Mouse (Mus musculus) retina, postnatal 1 day (tissue): ENCODE results near the gene Atp5l.

Experiments used
- DNase-seq: peaks from one replicate; pipeline ENCODE4 v3.0.0-alpha.2; 2012

Gene Atp5l

DNA sequence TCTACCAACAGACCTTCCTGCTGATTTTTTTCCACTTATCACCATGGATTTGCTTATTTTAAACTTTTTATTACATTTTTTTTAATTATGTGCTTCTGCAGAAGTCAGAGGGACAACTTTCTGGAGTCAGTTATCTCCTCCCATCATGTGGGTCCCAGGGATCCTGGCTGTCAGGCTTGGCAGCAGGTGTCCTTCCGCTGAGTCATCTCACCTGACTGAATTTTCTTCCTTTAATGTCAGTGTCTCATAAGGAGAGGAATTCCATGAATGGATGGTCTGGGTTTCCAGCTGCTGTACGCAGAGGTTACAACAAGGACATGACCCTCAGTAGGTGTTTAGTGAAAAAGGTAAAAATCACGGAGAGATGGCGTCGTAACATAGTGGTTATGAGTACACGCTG, 29.3 kb downstream of the Atp5l start:
- no peak for DNase-seq

DNA sequence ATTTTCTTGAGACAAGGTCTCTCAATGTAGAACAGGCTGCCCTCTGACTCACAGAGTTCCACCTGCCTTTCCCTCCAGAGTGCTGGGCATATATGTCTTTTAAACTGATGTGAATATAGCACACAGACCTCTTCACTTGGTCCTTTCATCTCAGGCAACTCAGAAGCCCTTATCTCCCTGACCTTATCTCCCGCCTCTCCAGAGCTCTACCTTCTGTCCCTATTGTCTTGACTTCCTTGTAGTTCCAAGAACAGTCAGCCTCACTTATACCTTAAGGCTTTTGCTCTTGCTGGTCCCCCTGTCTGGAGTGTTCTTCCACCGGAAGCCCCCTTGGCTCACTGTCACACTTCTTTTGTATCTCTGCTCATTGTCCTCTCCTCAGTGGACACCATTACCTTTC, 30.4 kb downstream of the Atp5l start:
- no peak for DNase-seq

DNA sequence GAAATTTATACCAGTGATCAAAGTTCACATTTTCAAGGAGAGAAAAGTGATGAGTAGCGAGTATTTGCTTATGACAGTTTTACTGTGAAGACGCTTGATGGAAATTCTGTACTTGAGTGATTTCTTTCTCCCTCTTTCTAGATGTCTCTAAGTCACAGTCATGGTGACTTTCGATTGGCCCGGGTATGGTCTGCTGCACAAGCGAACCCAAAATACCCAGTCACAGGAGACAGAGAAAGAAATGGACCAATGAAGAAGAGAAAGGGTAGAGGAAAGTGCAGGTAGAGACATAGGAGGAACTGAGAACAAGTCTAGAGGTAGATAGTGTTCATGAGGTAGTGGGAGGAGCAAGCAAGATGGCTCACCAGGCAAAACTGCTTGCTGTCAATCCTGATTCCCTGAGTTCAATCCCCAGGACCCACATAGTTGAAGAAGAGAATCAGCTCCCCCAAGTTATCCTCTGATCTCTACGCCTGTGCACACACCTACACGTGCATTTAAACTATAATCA, 32.4 kb downstream of the Atp5l start:
- no peak for DNase-seq

DNA sequence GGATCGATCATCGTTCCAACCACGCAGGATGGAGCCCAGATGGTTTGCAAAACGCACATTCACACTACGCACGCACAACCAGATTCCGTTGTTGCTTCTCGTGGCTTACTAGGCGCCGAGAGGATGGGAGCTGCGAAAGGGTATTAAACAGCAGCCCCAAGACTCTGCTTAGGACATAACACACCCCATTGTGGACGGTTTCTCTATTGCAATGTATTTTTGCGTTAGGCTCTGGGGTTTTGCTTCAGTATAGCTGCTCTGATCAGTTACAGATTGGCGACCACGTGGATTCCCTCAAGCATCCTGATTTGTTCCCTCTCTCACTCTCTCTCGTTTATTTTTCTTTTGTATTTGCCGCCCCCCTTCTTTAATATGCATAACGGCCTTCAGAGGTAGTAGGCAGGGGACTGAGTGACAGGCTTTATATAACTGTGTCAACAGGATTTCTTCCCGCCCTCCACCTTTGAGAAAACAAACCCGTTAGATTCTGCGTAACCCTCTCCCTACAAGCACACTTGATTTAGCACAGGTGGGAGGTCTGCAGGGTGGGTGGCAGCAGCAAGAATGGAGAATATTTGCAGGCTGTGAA, 37.5 kb downstream of the Atp5l start:
- DNase-seq, result peak; percentile 59

DNA sequence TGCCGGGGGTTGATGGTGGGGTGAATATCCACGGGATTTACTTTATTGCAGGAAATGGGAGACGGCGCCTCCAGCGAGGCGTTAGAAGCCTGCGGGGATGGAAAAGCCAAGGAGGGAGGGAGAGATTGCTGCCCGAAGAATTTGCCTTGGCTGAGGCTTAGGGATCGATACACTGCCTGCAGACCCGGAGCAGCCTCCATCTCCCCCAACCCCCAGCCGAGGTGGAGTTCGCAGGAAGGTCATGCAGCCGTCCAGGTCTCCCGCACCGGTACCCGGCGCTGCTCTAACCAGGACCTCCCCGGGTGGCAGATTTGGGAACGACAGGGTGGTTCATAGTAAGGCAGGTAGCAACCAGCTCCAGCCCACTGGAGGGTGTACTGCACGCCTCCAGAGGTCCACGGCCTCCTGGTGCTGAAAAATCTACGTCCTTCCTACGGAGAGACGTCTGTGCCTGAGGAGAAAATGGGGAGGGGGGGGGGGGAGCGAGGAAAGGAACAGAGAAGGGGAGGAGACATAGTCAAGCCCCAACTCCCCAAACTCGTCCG, 38.0 kb downstream of the Atp5l start:
- DNase-seq, result peak; percentile 74

DNA sequence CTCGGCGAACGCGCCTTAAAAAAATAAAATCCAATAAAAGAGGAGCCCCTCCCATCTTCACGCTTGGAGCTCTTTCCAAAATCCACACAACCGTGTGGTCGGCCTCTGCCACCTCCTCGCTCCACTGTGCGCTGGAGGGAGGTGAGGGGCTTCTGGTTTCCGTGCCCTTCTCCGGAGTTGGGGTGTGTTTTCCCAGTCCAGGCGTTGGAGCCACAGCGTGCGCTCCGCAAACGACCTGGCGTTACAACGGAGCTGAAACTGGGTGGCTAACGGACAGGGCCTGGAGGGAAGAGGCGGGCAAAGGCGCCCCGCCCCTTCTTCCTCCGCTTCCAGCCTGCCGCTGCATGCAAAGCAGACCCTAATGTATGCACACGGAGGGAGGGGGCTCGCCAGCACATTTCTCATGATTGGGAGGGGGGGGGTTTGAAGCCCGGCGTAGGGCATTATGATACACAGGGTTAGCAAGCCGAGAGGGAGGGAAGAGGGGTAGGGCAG, 38.6 kb downstream of the Atp5l start:
- DNase-seq, result peak; percentile 91

DNA sequence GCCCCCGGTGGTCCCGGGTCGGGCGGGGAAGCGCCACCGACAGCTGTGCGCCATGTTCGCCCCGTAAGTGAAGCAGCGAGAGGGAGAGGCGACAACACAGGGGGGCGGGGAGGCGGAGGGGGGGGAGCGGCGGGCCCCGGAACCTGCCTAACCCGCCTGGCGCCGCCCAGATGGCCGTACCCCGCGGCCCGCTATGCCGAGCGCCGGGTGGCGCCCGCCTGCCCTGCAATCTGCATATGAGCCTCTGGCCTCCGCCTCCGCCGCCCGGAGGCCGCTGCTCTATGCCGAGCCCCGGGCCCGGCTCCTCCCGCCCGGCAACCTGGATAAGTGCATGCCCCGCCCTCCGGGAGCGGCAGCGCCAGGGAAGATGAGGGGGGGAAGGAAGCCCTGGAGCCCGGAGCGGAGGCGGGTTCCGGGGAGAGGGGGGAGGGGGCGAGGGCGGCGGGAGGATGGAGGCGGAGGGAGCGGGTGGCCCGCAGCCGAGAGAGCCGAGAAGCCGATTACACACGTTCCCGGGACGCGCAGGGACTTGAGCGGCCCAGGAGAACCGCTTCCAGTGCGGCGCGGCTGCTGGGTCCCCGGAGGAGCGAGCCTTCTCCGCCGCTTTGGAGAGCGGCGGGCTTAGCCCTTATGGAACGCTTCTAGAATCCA, 39.2 kb downstream of the Atp5l start, which contains the start of gene Kmt2a:
Kmt2a (minus strand) TSS at position 76 of the 651 bp plus-strand sequence.
- peak; percentile 99 for DNase-seq

DNA sequence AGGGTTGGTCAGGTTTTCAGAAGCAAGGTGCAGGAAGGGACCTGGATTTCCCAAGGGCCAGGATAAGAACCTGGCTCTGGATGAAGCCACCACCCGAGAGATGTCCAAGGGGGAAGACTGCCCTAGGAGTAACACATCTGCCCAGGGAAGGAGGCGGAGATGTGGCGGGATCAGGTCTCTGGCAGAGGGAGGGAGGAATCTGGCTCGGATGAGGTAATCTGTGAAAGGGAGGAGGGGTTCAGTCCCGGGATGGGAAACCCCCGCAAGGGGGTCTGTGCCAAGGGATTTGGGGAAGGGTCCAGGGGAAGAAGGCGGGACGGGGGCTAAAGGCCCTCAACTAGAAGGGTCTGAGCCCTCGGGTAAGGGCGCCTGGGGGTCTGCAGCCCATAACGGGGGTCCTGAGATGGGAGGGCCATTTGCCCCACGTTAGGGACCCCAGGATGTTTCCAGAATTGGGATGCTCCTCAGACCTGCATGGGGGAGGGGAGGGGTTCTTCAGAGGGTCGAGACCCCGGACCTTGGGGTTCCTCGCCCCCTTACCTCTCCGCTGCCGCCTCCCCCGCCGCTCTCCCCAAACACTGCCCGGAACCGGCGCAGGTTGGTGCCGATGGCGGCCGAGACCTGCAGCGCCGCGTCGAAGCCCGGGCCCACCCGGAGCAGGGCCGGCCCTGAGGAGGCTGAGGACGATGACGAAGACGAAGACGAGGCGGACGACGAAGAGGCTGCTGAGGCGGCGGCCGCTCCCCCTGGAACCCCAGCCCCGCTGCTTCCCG, 40.0 kb downstream of the Atp5l start:
- peak; percentile 51 for DNase-seq

DNA sequence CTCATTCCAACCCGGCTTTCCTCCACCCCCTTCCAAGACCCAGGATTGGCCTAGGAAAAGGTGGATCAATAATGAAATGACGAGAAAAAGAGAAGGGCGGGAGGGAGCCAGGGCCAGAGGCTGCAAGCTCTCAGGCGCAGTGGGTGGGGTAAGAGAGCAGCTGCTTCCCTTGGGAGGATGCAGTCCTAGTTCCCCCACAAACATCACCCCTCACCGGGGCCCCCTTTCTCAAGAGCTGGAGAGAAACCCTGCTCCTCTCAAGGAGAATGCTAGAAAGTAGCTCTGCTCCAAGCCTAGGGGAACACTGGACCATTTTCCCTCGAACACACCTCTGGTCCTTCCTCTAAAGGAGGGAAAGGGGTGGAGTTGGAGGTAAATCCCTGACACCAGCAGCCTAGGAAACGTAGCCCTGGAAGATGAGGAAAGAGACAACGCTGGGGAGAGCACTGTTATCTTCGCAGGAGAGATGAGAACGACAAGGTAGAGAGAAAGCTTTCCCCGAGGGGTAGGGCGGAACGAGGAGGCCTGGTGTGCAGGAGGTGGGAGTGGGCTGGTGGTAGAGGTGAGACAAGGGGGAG, 40.8 kb downstream of the Atp5l start:
- DNase-seq, result peak; percentile 49

DNA sequence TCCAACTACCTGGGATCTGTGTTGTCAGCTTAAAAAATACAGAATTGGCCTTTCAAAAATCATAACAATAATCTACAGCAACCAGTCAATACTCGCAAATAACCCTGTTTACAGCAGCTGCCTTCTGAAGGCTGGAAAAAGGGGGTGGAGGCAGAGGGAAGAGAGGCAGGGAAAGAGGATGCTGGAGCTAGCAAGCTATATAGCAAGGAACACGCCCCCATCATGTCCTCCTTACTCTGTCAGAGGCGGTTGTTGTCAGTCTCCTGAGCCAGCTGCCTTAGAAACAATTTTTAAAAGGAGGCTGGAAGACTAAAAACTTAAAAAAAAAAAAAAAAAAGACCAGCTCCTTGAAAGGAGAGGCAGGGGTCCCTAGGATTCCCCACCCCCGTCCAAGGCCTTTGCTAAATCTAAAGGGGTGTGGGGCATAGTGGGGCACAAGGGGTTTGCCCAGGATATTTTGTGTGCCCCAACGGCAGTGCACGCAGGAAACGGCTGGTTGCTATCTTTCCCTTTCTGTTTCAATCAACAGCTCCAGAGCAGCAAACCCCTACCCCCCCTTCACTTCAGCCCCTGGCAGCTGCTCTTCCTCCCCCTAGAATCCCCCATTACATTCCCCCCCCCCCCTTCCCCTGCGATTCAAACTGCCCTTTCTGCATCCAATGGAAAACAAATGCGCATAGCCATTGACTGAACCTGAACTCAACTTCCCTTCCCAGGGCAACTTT, 41.6 kb downstream of the Atp5l start:
- peak; percentile 69 for DNase-seq

DNA sequence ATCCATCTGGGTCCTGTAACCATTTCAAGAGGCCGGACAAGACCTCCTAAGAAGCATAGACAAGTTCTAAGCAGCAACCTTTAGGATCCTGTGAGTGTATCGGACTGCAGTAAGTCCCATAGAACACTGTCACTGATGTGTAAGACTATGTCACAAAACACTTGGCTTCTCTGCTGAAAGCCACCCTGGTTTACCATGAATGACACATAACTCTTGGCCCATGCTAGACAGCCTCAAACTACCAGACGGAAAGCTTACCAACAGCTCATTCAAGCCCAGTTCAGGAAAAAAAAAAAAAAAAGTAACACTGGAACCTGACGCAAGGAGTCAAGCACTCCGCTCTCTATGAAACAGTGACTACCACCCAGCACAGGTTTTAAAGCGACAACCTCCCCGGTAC, 42.9 kb downstream of the Atp5l start:
- DNase-seq, result no peak

DNA sequence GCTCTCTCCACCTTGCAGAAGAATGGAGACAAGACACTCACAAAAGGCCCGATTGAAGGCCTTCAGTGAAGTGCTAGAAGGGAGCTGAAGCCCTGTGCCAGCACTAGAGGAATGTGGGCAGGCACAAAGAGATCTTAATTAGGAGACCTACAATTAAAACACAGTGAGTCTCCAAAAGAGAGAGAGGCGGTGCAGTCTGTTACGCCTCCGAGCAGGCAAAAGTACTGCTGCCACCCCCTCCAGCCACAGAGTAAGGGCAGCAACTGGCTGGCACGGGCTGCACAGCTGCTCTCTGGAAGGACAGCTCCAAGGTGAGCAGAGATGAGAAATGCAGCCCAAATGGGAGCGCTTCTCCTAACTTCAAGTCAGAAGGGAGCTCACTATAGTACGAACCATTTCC, 45.1 kb downstream of the Atp5l start:
- DNase-seq, result peak; percentile 64

DNA sequence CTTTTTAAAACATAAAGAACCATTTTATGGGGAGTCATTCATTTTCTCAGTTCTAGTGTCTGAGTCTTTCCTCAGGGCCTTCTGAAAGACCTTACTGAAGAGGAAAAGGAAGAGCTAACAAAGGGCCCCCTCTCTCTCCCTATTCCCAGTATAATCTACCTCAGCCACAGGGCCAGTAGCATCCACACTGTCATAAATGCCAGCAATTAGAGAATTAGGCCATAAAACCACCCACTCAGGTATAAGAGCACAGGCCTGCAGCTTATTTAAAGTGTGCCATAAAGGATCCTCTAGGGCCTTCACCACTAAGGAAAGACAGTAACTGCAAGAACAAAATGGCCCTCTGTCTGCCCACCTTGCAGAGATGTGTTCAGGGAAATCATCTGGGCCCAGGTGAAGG, 46.3 kb downstream of the Atp5l start:
- DNase-seq, result no peak

DNA sequence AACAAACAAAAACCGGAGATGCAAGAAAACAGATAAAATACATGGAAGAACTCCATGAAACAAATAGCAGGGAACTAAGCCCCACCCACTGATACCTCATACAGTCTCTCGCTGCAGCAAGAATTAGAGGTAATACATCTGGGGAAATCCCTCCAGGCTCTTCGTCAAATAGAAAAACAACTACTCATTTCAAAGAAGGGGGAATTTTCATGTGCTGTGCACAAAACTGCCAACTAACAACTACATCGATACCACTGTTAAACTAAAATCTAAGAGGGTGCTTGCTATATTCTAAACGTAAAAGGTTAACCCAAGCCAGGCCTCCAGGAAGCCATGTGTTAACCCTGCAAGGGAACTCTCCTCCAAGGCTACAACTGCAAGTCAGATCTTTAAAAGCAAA, 46.9 kb downstream of the Atp5l start:
- DNase-seq, result no peak

DNA sequence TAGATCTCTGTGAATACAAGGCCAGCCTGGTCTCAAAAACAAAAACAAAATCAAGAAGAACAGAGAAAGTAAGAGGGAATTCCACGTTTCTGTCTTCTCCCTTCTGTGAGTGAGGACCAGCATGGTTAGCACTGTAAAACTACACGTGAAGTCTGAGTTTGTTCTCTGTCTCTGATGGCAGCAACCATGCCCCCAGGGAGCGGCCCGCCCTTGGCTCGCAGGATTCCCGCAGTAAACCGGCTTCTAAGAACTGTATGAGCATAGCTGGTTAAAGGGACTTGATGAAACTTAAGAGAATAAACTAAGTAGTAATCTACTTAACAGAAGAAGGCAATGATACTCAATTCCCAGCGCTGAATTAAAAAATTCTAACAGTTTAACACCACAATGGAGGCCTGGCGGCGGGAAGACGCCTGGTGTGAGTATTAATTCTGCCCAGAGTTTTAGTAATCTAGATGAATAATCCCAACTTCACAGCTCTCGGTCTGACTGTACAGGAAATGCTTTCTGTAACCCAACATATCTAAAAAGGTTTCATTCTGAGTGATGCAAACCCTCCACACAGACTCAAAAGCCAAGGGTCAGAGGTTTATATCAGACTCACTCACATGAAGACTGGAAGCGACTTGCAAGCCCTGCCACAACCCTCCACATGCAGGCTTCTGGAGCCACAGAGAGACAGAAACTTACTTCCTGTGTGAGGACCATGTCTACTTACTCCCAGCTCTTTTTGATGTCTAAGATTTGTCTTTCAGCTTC, 52.0 kb downstream of the Atp5l start:
- DNase-seq, result no peak

DNA sequence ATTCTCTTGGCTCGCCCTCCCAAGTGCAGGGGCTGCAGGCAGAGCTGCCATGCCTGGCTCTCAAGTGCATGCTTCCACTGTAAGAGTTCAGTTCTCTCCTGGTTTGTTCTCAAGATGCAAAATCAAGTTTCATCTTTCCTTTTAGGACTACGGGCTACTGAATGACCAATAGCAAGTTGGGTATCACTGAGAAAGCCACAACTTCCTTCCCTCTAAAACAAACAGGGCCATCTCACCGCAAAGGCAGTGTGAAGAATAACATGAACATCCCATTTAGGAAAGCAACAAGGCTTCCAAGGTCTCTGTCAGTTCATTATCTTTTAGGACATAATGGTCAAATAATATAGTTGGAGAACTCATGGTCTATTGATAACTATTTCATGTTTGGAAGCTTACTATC, 52.9 kb downstream of the Atp5l start:
- DNase-seq, result no peak

DNA sequence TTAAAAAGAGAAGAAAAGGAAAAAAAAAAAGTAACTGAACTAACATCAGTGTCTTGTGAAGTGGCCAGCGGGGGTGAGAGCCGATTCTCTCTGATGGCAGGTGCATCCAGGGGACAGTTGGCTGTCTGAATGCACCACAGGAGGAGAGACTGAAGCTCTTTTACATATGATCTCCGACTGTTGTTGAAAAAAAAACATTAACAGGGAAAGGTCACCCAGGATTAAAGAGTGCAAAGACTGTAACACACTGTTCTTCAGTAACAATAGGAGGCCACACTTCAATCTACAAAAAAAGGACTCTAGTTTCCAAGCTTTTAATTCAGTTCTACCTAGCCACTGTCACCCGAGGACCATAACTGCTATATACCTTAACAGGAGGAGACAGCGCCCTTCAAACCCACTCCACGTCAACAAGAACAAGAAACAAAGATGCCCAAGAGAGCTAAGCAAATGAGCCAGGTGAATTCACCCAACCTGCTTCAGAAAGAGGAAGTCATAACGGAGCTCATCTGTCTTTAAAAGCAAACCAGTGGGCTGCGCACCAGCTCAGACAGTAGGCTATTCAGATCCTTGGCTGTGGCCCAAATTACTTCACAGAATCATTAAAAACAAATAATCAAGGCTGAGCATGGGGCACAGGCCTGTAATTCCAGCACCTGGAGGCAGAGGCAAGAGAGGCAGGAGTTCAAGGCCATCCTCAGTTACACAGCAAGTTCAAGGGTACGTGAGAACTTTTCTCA, 53.9 kb downstream of the Atp5l start:
- DNase-seq, result peak; percentile 27
